Mouse (Mus musculus) effector memory CD4-positive, alpha-beta T cell, adult 7 months (primary cell): Measurements from ENCODE around the gene Brk1. TPM values are rescaled to one million over a fixed set of nuclear protein-coding genes. Genes with fewer than 3 reads are reported as not detected.

Experiments used
- polyA plus RNA-seq: library from polyadenylated mRNA; unstranded; fragments of 100-300 nt; shearing (Covaris generic); gene quantifications from one replicate; pipeline ENCODE4 v1.2.1, GENCODE M21; 2017

The Brk1 gene
- 134 TPM for polyA plus RNA-seq

DNA sequence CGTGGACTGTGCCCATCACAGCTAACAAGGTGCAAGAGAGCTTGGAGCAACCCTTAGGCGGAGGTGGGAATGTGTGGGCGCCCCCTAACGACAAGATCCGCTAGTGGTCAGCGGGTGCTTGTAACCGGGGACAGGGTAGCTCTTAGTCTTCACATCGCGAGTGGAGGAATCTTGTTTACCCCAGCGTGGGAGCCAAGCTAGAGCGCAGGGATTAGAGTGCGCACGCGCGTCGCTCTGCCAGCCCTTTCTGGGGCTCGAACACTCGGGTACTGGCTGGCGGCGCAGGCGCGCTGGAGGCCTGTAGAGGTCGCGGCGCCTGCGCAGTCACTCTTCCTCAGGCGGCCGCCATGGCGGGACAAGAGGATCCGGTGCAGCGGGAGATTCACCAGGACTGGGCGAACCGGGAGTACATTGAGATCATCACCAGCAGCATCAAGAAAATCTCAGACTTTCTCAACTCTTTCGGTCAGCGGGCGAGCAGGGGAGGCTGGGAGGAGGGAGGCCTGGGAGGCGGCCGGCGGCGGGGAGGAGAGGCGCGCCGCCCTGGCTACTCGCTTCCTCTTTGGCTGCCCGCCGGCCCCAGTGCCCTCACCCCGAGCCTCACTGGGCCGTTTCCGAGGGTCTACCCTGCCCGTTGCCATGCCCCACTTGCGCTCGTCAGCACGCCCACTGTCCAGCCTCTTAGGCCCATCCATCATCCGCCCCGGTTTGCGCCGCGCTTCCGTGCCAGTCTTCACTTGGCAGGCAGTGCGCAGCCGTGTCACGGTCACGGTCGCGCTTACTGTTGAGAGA is at the start of gene Brk1:
TSS of gene Brk1 (plus strand) at position 341 of the 792 bp plus-strand sequence.

DNA sequence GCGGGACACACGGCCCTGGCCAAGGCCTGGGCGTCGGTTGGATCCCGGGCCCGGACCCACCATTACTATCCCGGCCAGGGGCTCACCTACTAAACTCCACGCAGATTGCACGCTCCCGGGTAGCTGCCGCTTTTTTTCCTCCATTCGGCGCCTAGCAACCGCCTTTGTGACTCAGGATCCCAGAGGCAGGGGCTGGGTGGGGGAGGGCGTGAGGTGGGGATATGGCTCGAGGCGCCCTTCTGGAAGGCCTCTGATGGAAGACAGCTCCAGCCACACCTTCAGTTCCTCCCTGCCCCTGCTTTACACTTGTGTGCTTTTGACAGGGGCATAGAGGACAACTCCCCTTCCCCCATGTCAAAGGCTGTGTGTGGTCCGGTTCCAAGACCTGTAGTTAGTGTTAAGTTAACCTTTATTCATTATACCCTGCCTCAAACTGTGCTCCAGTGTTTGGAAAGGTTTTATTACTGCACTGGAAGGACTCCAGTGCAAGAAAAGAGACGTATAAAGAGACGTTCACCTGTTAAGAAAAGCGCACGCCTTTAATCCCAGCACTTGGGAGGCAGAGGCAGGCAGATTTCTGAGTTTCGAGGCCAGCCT is 3.9 kb upstream of the Brk1 start, which contains the start of gene Fancd2os:
TSS of gene Fancd2os (minus strand) at position 173 of the 597 bp plus-strand sequence.

DNA sequence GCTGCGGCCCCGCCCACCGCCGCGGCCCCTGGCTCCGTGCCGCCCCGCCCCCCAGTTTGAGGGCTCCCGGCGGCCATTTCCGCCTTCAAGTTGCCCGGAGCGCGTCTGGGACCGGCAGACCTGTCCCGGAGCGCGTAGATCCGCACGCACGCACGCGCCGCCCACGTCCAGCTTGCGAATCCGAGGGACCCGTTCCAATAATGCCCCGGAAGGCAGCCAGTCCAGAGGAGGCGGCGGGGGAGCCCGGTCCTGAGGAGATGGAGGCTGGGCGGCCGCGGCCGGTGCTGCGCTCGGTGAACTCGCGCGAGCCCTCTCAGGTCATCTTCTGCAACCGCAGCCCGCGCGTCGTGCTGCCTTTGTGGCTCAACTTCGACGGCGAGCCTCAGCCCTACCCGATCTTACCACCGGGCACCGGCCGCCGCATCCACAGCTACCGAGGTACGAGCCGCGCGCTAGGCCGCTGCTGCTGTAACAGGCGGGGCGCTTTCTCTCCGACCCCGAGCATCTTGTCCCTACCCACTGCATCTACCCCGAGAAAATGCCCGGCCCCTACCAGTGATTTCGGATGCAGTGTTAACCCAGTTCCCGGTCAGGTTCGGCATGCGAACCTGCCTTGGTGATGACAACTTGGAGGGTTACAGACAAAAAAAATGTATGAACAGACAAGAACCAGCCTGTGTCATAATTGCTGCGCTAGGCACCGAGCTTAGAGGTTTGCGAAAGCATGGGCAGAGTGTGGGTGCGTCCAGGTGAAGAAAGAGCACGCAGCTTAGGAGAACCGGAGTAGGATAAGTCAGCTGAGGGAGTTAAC is 19.6 kb downstream of the Brk1 start, which contains the start of gene Vhl:
TSS of gene Vhl (plus strand) at position 19 of the 811 bp plus-strand sequence.

DNA sequence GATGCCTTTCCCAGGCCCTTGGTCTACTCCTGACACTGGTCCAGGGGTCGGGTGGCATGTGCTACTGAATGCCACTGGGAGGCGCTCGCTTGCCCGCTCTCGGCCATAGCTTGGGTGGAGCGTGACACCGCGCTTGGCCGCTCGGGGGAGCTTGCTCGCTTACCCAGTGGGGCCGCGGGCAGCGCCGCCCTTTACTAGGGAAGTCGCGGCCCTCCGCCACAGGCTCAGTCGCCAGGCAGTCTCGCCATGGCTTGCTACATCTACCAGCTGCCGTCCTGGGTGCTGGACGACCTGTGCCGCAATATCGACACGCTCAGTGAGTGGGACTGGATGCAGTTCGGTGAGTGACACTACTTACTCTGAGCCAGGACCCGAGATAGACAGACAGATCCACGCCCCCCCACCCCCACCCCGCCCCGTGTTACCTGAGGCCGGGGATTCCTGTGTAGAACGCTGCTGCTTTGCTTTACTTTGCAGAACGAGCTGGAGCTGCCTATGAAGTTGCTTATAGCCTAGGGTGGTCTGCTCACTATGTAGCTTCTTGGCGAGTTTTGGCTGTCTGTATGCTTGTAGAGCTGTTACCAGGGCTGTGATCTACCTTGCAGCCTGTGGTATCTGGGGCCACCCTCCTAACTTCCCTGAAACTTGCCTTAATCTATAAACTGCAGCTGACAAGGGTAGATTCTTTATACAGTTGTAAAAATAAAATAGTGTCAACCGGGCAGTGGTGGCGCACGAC is 33.9 kb downstream of the Brk1 start, which contains the start of gene Irak2:
TSS of gene Irak2 (plus strand) at position 166 of the 739 bp plus-strand sequence.

Other genes with a start within 250 kb of the Brk1 start
- gene Tada3, start 226.9 kb upstream of the Brk1 start, polyA plus RNA-seq: 21.3 TPM
- gene Arpc4, start 226.7 kb upstream of the Brk1 start, polyA plus RNA-seq: 386 TPM
- 10.7 TPM for gene Ttll3, start 215.5 kb upstream of the Brk1 start, polyA plus RNA-seq
- 11.3 TPM for gene Rpusd3, start 185.4 kb upstream of the Brk1 start, polyA plus RNA-seq
- not detected for gene Cidec, start 169.0 kb upstream of the Brk1 start, polyA plus RNA-seq
- 24.7 TPM for gene Jagn1, start 162.2 kb upstream of the Brk1 start, polyA plus RNA-seq
- 1.3 TPM for gene Il17re, start 146.3 kb upstream of the Brk1 start, polyA plus RNA-seq
- gene Il17rc, start 133.3 kb upstream of the Brk1 start, polyA plus RNA-seq: 0.28 TPM
- gene Creld1, start 121.5 kb upstream of the Brk1 start, polyA plus RNA-seq: 4.1 TPM
- gene Prrt3, start 102.8 kb upstream of the Brk1 start, polyA plus RNA-seq: not detected
- 93.5 TPM for gene Emc3, start 73.1 kb upstream of the Brk1 start, polyA plus RNA-seq
- gene Fancd2, start 73.1 kb upstream of the Brk1 start, polyA plus RNA-seq: 1.3 TPM
- gene Fancd2os, start 4.1 kb upstream of the Brk1 start, polyA plus RNA-seq: not detected
- gene Vhl, start 19.2 kb downstream of the Brk1 start, polyA plus RNA-seq: 26.7 TPM
- 170 TPM for gene Irak2, start 33.7 kb downstream of the Brk1 start, polyA plus RNA-seq
- gene Tatdn2, start 92.3 kb downstream of the Brk1 start, polyA plus RNA-seq: 24.6 TPM
- gene Ghrl, start 115.1 kb downstream of the Brk1 start, polyA plus RNA-seq: 1.5 TPM
- 137 TPM for gene Sec13, start 136.0 kb downstream of the Brk1 start, polyA plus RNA-seq